Mouse (Mus musculus) CH12.LX (cell line): ENCODE data around the gene Klc4. TPM values are rescaled to one million over a fixed set of nuclear protein-coding genes. Genes with fewer than 3 reads are reported as not detected.

Experiments used
- DNase-seq: peaks from one replicate; pipeline ENCODE4 v3.0.0-alpha.2; 2013; ENCODE audit errors: extremely low read depth
- H3K27ac ChIP-seq: 2 replicates; pipeline ENCODE4 v1.5.1; 2012; ENCODE audit warnings: low read depth, mild to moderate bottlenecking, control low read depth, moderate library complexity; ENCODE audit not compliant: insufficient read depth
- H3K27me3 ChIP-seq: replicated peaks from 2 replicates; pipeline ENCODE3; 2012; ENCODE audit warnings: inconsistent platforms
- H3K36me3 ChIP-seq, 2 experiments: replicated peaks in 1 of 2; 2 replicates each; pipeline versions ENCODE3 to v1.6.1; 2012; ENCODE audit warnings: inconsistent platforms in 1 of 2, low read length in 1 of 2, mild to moderate bottlenecking in 1 of 2, mixed read lengths in 1 of 2, moderate library complexity in 1 of 2; ENCODE audit not compliant: control insufficient read depth in 1 of 2, insufficient read depth in 1 of 2
- H3K4me1 ChIP-seq, 2 experiments: 2 replicates each; pipeline ENCODE4 v1.6.1; 2012; ENCODE audit warnings: inconsistent platforms in 1 of 2, moderate library complexity in 1 of 2; ENCODE audit not compliant: insufficient read depth in 2 of 2, control insufficient read depth in 1 of 2
- H3K4me2 ChIP-seq: 2 replicates; pipeline ENCODE4 v1.6.1; 2012; ENCODE audit warnings: low read depth, mild to moderate bottlenecking, control low read depth; ENCODE audit not compliant: poor library complexity, insufficient read depth, severe bottlenecking
- H3K4me3 ChIP-seq, 3 experiments: fragments of 150-350 bp in 1 of 3; sonication (generic) in 1 of 3; replicated peaks in 1 of 3; 2 replicates each; pipeline versions ENCODE3 to v1.5.1; 2011 to 2012; ENCODE audit warnings: low read depth in 2 of 3, low read length in 2 of 3, mild to moderate bottlenecking in 2 of 3, moderate library complexity in 2 of 3, control low read depth in 1 of 3, improper control_type of control experiment in 1 of 3, inconsistent platforms in 1 of 3, mixed read lengths in 1 of 3; ENCODE audit not compliant: poor library complexity in 1 of 3
- H3K79me2 ChIP-seq: replicated peaks from 2 replicates; pipeline ENCODE4 v1.6.1; 2012; ENCODE audit warnings: mild to moderate bottlenecking, moderate library complexity; ENCODE audit not compliant: control insufficient read depth, poor library complexity, insufficient read depth, severe bottlenecking; ENCODE audit errors: extremely low read depth
- H3K9ac ChIP-seq: 2 replicates; pipeline ENCODE4 v1.6.1; 2012; ENCODE audit warnings: low read depth, mild to moderate bottlenecking, control low read depth, moderate library complexity; ENCODE audit not compliant: insufficient read depth
- H3K9me3 ChIP-seq: replicated peaks from 2 replicates; pipeline ENCODE3; 2012; ENCODE audit warnings: low read length, inconsistent platforms, mixed read lengths
- BHLHE40 ChIP-seq: IDR thresholded peaks from 2 replicates; pipeline ENCODE4 v1.6.1; 2011; ENCODE audit warnings: mild to moderate bottlenecking, low read depth, low read length, improper control_type of control experiment
- CHD2 ChIP-seq: IDR thresholded peaks from 2 replicates; pipeline ENCODE4 v1.6.1; 2011; ENCODE audit warnings: low read length, improper control_type of control experiment
- E2F4 ChIP-seq: IDR thresholded peaks from 2 replicates; pipeline ENCODE4 v1.6.1; 2011; ENCODE audit warnings: low read depth, low read length, improper control_type of control experiment; ENCODE audit not compliant: insufficient replicate concordance
- ELF1 ChIP-seq: IDR thresholded peaks from 2 replicates; pipeline ENCODE4 v1.6.1; 2014; ENCODE audit warnings: low read depth, mild to moderate bottlenecking, inconsistent platforms, low read length, improper control_type of control experiment
- HCFC1 ChIP-seq: IDR thresholded peaks from 2 replicates; pipeline ENCODE4 v1.6.1; 2012; ENCODE audit warnings: low read depth, mild to moderate bottlenecking, inconsistent platforms, low read length, improper control_type of control experiment
- IRF4 ChIP-seq: IDR thresholded peaks from 2 replicates; pipeline ENCODE4 v1.6.1; 2014; ENCODE audit warnings: low read depth, mild to moderate bottlenecking, inconsistent platforms, low read length, improper control_type of control experiment
- KAT2A ChIP-seq: IDR thresholded peaks from 2 replicates; pipeline ENCODE4 v1.6.1; 2012; ENCODE audit warnings: low read length, improper control_type of control experiment, inconsistent platforms; ENCODE audit not compliant: insufficient replicate concordance
- MAX ChIP-seq: IDR thresholded peaks from 2 replicates; pipeline ENCODE4 v1.6.1; 2011; ENCODE audit warnings: low read length, improper control_type of control experiment
- MAZ ChIP-seq: IDR thresholded peaks from 2 replicates; pipeline ENCODE4 v1.6.1; 2012; ENCODE audit warnings: low read depth, mild to moderate bottlenecking, inconsistent platforms, low read length, improper control_type of control experiment, moderate library complexity
- MXI1 ChIP-seq: IDR thresholded peaks from 2 replicates; pipeline ENCODE4 v1.6.1; 2011; ENCODE audit warnings: mild to moderate bottlenecking, low read depth, low read length, improper control_type of control experiment
- NELFE ChIP-seq: IDR thresholded peaks from 2 replicates; pipeline ENCODE4 v1.6.1; 2011; ENCODE audit warnings: low read depth, low read length, improper control_type of control experiment
- NRF1 ChIP-seq: IDR thresholded peaks from 2 replicates; pipeline ENCODE4 v1.6.1; 2014; ENCODE audit warnings: low read depth, mild to moderate bottlenecking, inconsistent platforms, low read length, improper control_type of control experiment, moderate library complexity
- POLR2A ChIP-seq: IDR thresholded peaks from 2 replicates; pipeline ENCODE4 v1.6.1; 2011; ENCODE audit warnings: low read depth, mild to moderate bottlenecking, improper control_type of control experiment, low read length
- POLR2AphosphoS2 ChIP-seq: IDR thresholded peaks from 2 replicates; pipeline ENCODE4 v1.6.1; 2011; ENCODE audit warnings: low read depth, low read length, improper control_type of control experiment
- RAD21 ChIP-seq: IDR thresholded peaks from 2 replicates; pipeline ENCODE4 v1.6.1; 2011; ENCODE audit warnings: low read depth, mild to moderate bottlenecking, low read length, improper control_type of control experiment, moderate library complexity
- SIN3A ChIP-seq: IDR thresholded peaks from 2 replicates; pipeline ENCODE4 v1.6.1; 2012; ENCODE audit warnings: low read length, improper control_type of control experiment, inconsistent platforms
- SMC3 ChIP-seq: IDR thresholded peaks from 2 replicates; pipeline ENCODE4 v1.6.1; 2011; ENCODE audit warnings: low read depth, low read length, improper control_type of control experiment
- TBP ChIP-seq: conservative IDR thresholded peaks from 2 replicates; pipeline ENCODE4 v1.6.1; 2011; ENCODE audit warnings: low read depth, low read length, improper control_type of control experiment
- TCF12 ChIP-seq: IDR thresholded peaks from 2 replicates; pipeline ENCODE4 v1.6.1; 2014; ENCODE audit warnings: low read depth, mild to moderate bottlenecking, inconsistent platforms, low read length, improper control_type of control experiment
- UBTF ChIP-seq: IDR thresholded peaks from 2 replicates; pipeline ENCODE4 v1.6.1; 2012; ENCODE audit warnings: low read depth, mild to moderate bottlenecking, inconsistent platforms, low read length, improper control_type of control experiment, moderate library complexity
- USF1 ChIP-seq: IDR thresholded peaks from 2 replicates; pipeline ENCODE4 v1.6.1; 2014; ENCODE audit warnings: low read depth, mild to moderate bottlenecking, inconsistent platforms, low read length, improper control_type of control experiment
- ZKSCAN1 ChIP-seq: IDR thresholded peaks from 2 replicates; pipeline ENCODE4 v1.6.1; 2012; ENCODE audit warnings: low read depth, inconsistent platforms, low read length, improper control_type of control experiment, borderline replicate concordance
- ZMIZ1 ChIP-seq: IDR thresholded peaks from 2 replicates; pipeline ENCODE4 v1.6.1; 2012; ENCODE audit warnings: low read depth, mild to moderate bottlenecking, inconsistent platforms, low read length, improper control_type of control experiment
- dilution Hi-C: fragments of 300-500 bp; cut with MboI; formaldehyde crosslinking; loops from 2 replicates; pipeline ENCODE4 v1.14.3; 2020; ENCODE audit warnings: low sequenced_read_pairs; ENCODE audit not compliant: extremely low pct_unique_long_range_greater_than_20kb, extremely low pct_ligation_motif_present
- in situ Hi-C: fragments of 300-500 bp; cut with MboI; formaldehyde crosslinking; loops from 3 replicates; pipeline ENCODE4 v1.14.3; 2019; ENCODE audit warnings: low sequenced_read_pairs, low pct_ligation_motif_present, low pct_unique_long_range_greater_than_20kb, mixed read lengths
- polyA plus RNA-seq: library from polyadenylated mRNA; unstranded; fragments of >175 nt; gene quantifications from 2 replicates; pipeline ENCODE4 v1.2.1, GENCODE M21; 2012; ENCODE audit warnings: low read depth; ENCODE audit not compliant: insufficient read length
- total RNA-seq, 2 experiments: library from RNA; depleted of rRNA; stranded (reverse); fragments of 300-350 nt in 1 of 2; fragments of >200 nt in 1 of 2; gene quantifications; 2 replicates each; pipeline ENCODE4 v1.2.3; 2012 to 2014

Gene Klc4
- total and polyA plus RNA-seq, 3 experiments: 6.6 to 10.7 (median 6.7) TPM

GRCm38 (mm10) chr17:46651292-46651691 lies 5.5 kb upstream of the Klc4 start:
- dilution Hi-C loops: no loop called here
- in situ Hi-C loops: loop anchor here (5.0 kb wide), 2 partner anchors 61 to 121 kb away; partner anchors contain the start of genes 2310039H08Rik and Pex6
- Histone ChIP-seq H3K79me2 (peaks cover 28% of the 10 kb centered on the region), H3K36me3 (peaks cover 46 to 69% of the 10 kb centered on the region in 2 experiments), H3K27ac (no peak overlapping the region), H3K9ac (peak overlapping the region; percentile 95), H3K9me3 (peaks cover 5% of the 10 kb centered on the region), H3K27me3 (no peaks in the 10 kb centered on the region), H3K4me2 (peak overlapping the region; percentile 30), H3K4me1 (peaks cover 9 to 50% of the 10 kb centered on the region in 2 experiments), H3K4me3 (peak overlapping the region; percentile 79 to 88 (median 84))
- TF ChIP-seq BHLHE40 (no peak), MAX (no peak), USF1 (no peak), POLR2AphosphoS2 (no peak), UBTF (no peak), MAZ (no peak), SMC3 (no peak)
- DNase-seq: no peak

GRCm38 (mm10) chr17:46650232-46651031 lies 4.6 kb upstream of the Klc4 start, which contains the start of gene Cul7:
TSS of gene Cul7 (plus strand) at chr17:46650337.
- Histone ChIP-seq H3K9me3 (peaks cover 5% of the 10 kb centered on the region), H3K4me3 (peak within 1 kb of the TSS; percentile 79 to 88 (median 84)), H3K27ac (peak within 1 kb of the TSS; percentile 64), H3K27me3 (no peaks in the 10 kb centered on the region), H3K79me2 (peaks cover 28% of the 10 kb centered on the region), H3K4me1 (peaks cover 9 to 50% of the 10 kb centered on the region in 2 experiments), H3K36me3 (peaks cover 40 to 60% of the 10 kb centered on the region in 2 experiments), H3K4me2 (peak within 1 kb of the TSS; percentile 30), H3K9ac (peak within 1 kb of the TSS; percentile 95)
- dilution Hi-C loops: no loop called here
- in situ Hi-C loops: loop anchor here (5.0 kb wide), 2 partner anchors 62 to 122 kb away; partner anchors contain the start of genes 2310039H08Rik and Pex6
- DNase-seq: peak; percentile 89
- TF ChIP-seq NRF1 (peak; percentile 92), RAD21 (no peak), SIN3A (peak; percentile 17), ZKSCAN1 (no peak), IRF4 (no peak; the same call in 1 of the 2 replicates), MXI1 (peak; percentile 73), MAX (peak; percentile 26; the same call in 1 of the 2 replicates), E2F4 (no peak), TBP (peak; percentile 77), KAT2A (0 out of 2 replicates have a peak, but pooled peaks have one; percentile 20), NELFE (peak; percentile 95), ELF1 (peak; percentile 78), BHLHE40 (no peak; the same call in 1 of the 2 replicates), TCF12 (peak; percentile 71; the same call in 1 of the 2 replicates), POLR2AphosphoS2 (peak; percentile 80; the same call in 1 of the 2 replicates), MAZ (peak; percentile 51; the same call in 1 of the 2 replicates), ZMIZ1 (peak; percentile 74; the same call in 1 of the 2 replicates), CHD2 (no peak), POLR2A (peak; percentile 95), HCFC1 (peak; percentile 60)
